Mouse (Mus musculus): ENCODE data around the gene Ptpn23.
"Not testable (repeated sequence)": the region's sequence is repeated elsewhere in the genome, so short reads cannot be mapped to it uniquely, and the experiment has no call there.

The Ptpn23 gene

GRCm38 (mm10) chr9:110380662-110381061 is 27.4 kb downstream of the Ptpn23 start:
- no peak for DNase-seq

GRCm38 (mm10) chr9:110379361-110379760 is 28.7 kb downstream of the Ptpn23 start:
- DNase-seq = no peak

GRCm38 (mm10) chr9:110377655-110378054 is 30.4 kb downstream of the Ptpn23 start:
- DNase-seq = not testable (repeated sequence)

GRCm38 (mm10) chr9:110375668-110376067 is 32.3 kb downstream of the Ptpn23 start:
- DNase-seq = no peak

- DNase-seq = no peak
These were observed 34.1 kb downstream of the Ptpn23 start for GRCm38 (mm10) chr9:110373871-110374270.

- no peak for DNase-seq
These were observed 38.2 kb downstream of the Ptpn23 start for GRCm38 (mm10) chr9:110369860-110370259.

- no peak for DNase-seq
These were observed 41.3 kb downstream of the Ptpn23 start for GRCm38 (mm10) chr9:110366746-110367145.

GRCm38 (mm10) chr9:110362337-110362736 is 45.7 kb downstream of the Ptpn23 start:
- no peak for DNase-seq

- DNase-seq = no peak
These were observed 46.7 kb downstream of the Ptpn23 start for GRCm38 (mm10) chr9:110361299-110361698.

GRCm38 (mm10) chr9:110358341-110358740 is 49.7 kb downstream of the Ptpn23 start:
- no peak for DNase-seq

- no peak for DNase-seq
These were observed 55.9 kb downstream of the Ptpn23 start for GRCm38 (mm10) chr9:110351932-110352632.

- DNase-seq = no peak
These were observed 56.7 kb downstream of the Ptpn23 start for GRCm38 (mm10) chr9:110351350-110351749.

- DNase-seq = no peak
These were observed 57.4 kb downstream of the Ptpn23 start for GRCm38 (mm10) chr9:110350612-110351011.

- DNase-seq = no peak
These were observed 57.8 kb downstream of the Ptpn23 start for GRCm38 (mm10) chr9:110350188-110350587.

- no peak for DNase-seq
These were observed 59.1 kb downstream of the Ptpn23 start for GRCm38 (mm10) chr9:110348899-110349298.

- no peak for DNase-seq
These were observed 62.8 kb downstream of the Ptpn23 start for GRCm38 (mm10) chr9:110345057-110345739.

GRCm38 (mm10) chr9:110343805-110344204 is 64.2 kb downstream of the Ptpn23 start:
- DNase-seq = no peak

GRCm38 (mm10) chr9:110342008-110342407 is 66.0 kb downstream of the Ptpn23 start:
- no peak for DNase-seq

GRCm38 (mm10) chr9:110340037-110340750 is 67.8 kb downstream of the Ptpn23 start:
- DNase-seq = no peak

Measured in right cerebral cortex, postnatal 25 days (tissue).